27 mouse cellular contexts compared by ENCODE assay signal in the genomic region with DNA sequence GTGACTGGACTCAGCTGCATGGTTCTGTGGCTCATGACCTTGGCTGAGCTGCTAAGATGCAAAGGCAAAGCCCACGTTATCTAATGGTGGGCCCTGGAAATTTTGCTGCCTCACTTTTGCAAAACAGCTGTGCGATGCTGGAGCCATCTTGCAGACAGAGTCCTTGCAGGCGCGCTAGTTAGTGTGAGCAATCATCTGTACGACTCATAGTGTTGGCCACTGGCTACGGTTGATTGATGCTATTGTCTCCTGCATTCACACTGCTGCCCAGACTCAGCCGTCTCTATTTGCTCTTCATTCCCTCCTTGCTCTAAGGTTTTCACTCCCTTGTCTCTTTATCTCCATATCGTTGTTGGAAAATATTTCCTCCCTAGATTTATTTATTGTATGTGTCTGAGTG. TPM values are rescaled to one million over a fixed set of nuclear protein-coding genes. Genes with fewer than 3 reads are reported as not detected.
DNase-seq lines count a peak whose midpoint lies in the region; ATAC-seq and TF ChIP-seq lines count a peak whose summit lies in the region.
"Had no signal": no experiment of that assay in that cellular context is flagged by ENCODE, and none has a peak within 500 bp of the region (broad histone marks: within the 10 kb centered on the region; RNA-seq: fewer than 3 reads in every experiment).

No protein-coding gene starts in this region.

- H3K4me2 ChIP-seq in midbrain, embryonic 14.5 days (ENCODE audit: low read length) = no peak overlapping the region
- no peak overlapping the region for H3K4me2 ChIP-seq in midbrain, embryonic 11.5 days
- H3K4me2 ChIP-seq in hindbrain, embryonic 13.5 days = no peak overlapping the region
- H3K4me2 ChIP-seq: embryonic facial prominence, embryonic 13.5 days; forebrain, embryonic 15.5 days; neural tube, embryonic 12.5 days had no signal

- no peaks in the 10 kb centered on the region for H3K4me1 ChIP-seq in midbrain, embryonic 14.5 days (ENCODE audit: control insufficient read depth, insufficient read depth, low read length)
- no peaks in the 10 kb centered on the region for H3K4me1 ChIP-seq in midbrain, embryonic 11.5 days (ENCODE audit: control insufficient read depth, insufficient read depth, low read length)
- H3K4me1 ChIP-seq in hindbrain, embryonic 13.5 days (replicated peaks) = peaks cover 6% of the 10 kb centered on the region; the same call in 1 of the 2 replicates
- no peaks in the 10 kb centered on the region for H3K4me1 ChIP-seq in lung, adult 2 months (ENCODE audit: control insufficient read depth, insufficient read depth, low read length)
- H3K4me1 ChIP-seq: embryonic facial prominence, embryonic 13.5 days; forebrain, embryonic 15.5 days; megakaryocyte, embryonic 14.5 days; neural tube, embryonic 12.5 days had no signal

- no peak for TF ChIP-seq CTCF in lung, adult 2 months (IDR thresholded peaks at IDR 0.05; ENCODE audit: insufficient read depth, low read length)

- H3K4me3 ChIP-seq in midbrain, embryonic 14.5 days (replicated peaks; ENCODE audit: low read depth, low read length) = no peak overlapping the region
- no peak overlapping the region for H3K4me3 ChIP-seq in midbrain, embryonic 11.5 days (ENCODE audit: low read depth, low read length)
- H3K4me3 ChIP-seq in hindbrain, embryonic 13.5 days = no peak overlapping the region
- no peak overlapping the region for H3K4me3 ChIP-seq in lung, adult 2 months (replicated peaks; ENCODE audit: extremely low read depth, low read depth, low read length)
- H3K4me3 ChIP-seq: embryonic facial prominence, embryonic 13.5 days; forebrain, embryonic 15.5 days; heart, embryonic 10.5 days; left cerebral cortex, adult 2 months; megakaryocyte, embryonic 14.5 days; neural tube, embryonic 12.5 days had no signal

- H3K9me3 ChIP-seq in midbrain, embryonic 14.5 days (ENCODE audit: control insufficient read depth, low read length) = no peaks in the 10 kb centered on the region
- H3K9me3 ChIP-seq in midbrain, embryonic 11.5 days (ENCODE audit: control insufficient read depth, low read length) = no peaks in the 10 kb centered on the region
- no peaks in the 10 kb centered on the region for H3K9me3 ChIP-seq in hindbrain, embryonic 13.5 days
- H3K9me3 ChIP-seq: embryonic facial prominence, embryonic 13.5 days; forebrain, embryonic 15.5 days; heart, embryonic 10.5 days; megakaryocyte, embryonic 14.5 days; neural tube, embryonic 12.5 days had no signal

- ATAC-seq in midbrain, embryonic 14.5 days (ENCODE audit: low FRiP score, low TSS enrichment) = no peak
- no peak for ATAC-seq in midbrain, embryonic 11.5 days (ENCODE audit: low FRiP score)
- ATAC-seq in hindbrain, embryonic 13.5 days (ENCODE audit: low FRiP score) = peak; percentile 81
- ATAC-seq: forebrain, embryonic 15.5 days; inflammation-experienced regulatory T-cells, adult 6 months had no signal

- no peak overlapping the region for H3K27ac ChIP-seq in midbrain, embryonic 14.5 days (replicated peaks; ENCODE audit: low read depth, low read length)
- H3K27ac ChIP-seq in midbrain, embryonic 11.5 days (ENCODE audit: low read depth, low read length) = no peak overlapping the region
- H3K27ac ChIP-seq in hindbrain, embryonic 13.5 days = no peak overlapping the region
- H3K27ac ChIP-seq: embryonic facial prominence, embryonic 13.5 days; forebrain, embryonic 15.5 days; heart, embryonic 10.5 days; left cerebral cortex, adult 2 months; neural tube, embryonic 12.5 days had no signal

- H3K27me3 ChIP-seq in midbrain, embryonic 14.5 days (ENCODE audit: control insufficient read depth, insufficient read depth, low read length) = no peaks in the 10 kb centered on the region
- no peaks in the 10 kb centered on the region; the same call in 1 of the 2 replicates for H3K27me3 ChIP-seq in midbrain, embryonic 11.5 days (ENCODE audit: control insufficient read depth, insufficient read depth, low read length)
- H3K27me3 ChIP-seq in hindbrain, embryonic 13.5 days = peaks cover 29% of the 10 kb centered on the region
- H3K27me3 ChIP-seq: embryonic facial prominence, embryonic 13.5 days; forebrain, embryonic 15.5 days; megakaryocyte, embryonic 14.5 days had no signal

- H3K9ac ChIP-seq in midbrain, embryonic 14.5 days (replicated peaks; ENCODE audit: low read length) = no peak overlapping the region
- H3K9ac ChIP-seq in midbrain, embryonic 11.5 days (ENCODE audit: low read length) = no peak overlapping the region
- no peak overlapping the region for H3K9ac ChIP-seq in hindbrain, embryonic 13.5 days
- H3K9ac ChIP-seq: embryonic facial prominence, embryonic 13.5 days; forebrain, embryonic 15.5 days; neural tube, embryonic 12.5 days had no signal

- no peak for TF ChIP-seq POLR2A in lung, adult 2 months (IDR thresholded peaks at IDR 0.05; ENCODE audit: borderline replicate concordance, extremely low read depth, low read depth, low read length)

- DNase-seq in midbrain, embryonic 14.5 days = peak; percentile 34
- no peak for DNase-seq in midbrain, embryonic 11.5 days (ENCODE audit: low spot score, missing footprints)
- DNase-seq in brain, adult 2 months (ENCODE audit: low read depth, low spot score) = peak; percentile 8
- peak; percentile 31 for DNase-seq in retina, embryonic 14.5 days (ENCODE audit: low spot score)
- no peak for DNase-seq in left cerebral cortex, adult 18-20 months (ENCODE audit: low spot score in 2 of 2)
- no peak for DNase-seq in heart, adult 18-20 months
- no peak for DNase-seq in lung, adult 2 months
- DNase-seq: adrenal gland, postnatal 10 days; B cell, adult 2 months; cerebellum, adult 18-20 months; gastrocnemius, postnatal 14 days; heart, postnatal 10 days; kidney, adult 2 months; kidney, postnatal 25 days; left cerebral cortex, postnatal 4 days; liver; right cerebral cortex, postnatal 4 days; thymus, postnatal 14 days had no signal

- no peaks in the 10 kb centered on the region for H3K36me3 ChIP-seq in midbrain, embryonic 14.5 days (ENCODE audit: control insufficient read depth, insufficient read depth, low read length)
- no peaks in the 10 kb centered on the region for H3K36me3 ChIP-seq in midbrain, embryonic 11.5 days (ENCODE audit: control insufficient read depth, insufficient read depth, low read length)
- no peaks in the 10 kb centered on the region for H3K36me3 ChIP-seq in hindbrain, embryonic 13.5 days
- H3K36me3 ChIP-seq: embryonic facial prominence, embryonic 13.5 days; forebrain, embryonic 15.5 days; heart, embryonic 10.5 days; neural tube, embryonic 12.5 days had no signal

- WGBS in midbrain, embryonic 14.5 days = 16% methylated on average over 8 of the region's 8 CpGs
- whole genome bisulfite sequencing in midbrain, embryonic 11.5 days = 43% methylated on average over 8 of the region's 8 CpGs
- 27% methylated on average over 8 of the region's 8 CpGs for WGBS in hindbrain, embryonic 13.5 days
- 45% methylated on average over 8 of the region's 8 CpGs for WGBS in lung, adult 2 months

RNA-seq across cellular contexts. Expression of a gene that starts 12.8 kb away (rescaled TPM):
- polyA plus RNA-seq in midbrain, embryonic 14.5 days (2014; fragmentation: Nextera tagmentation; extraction: Ambion mirVana) = 0.29 and 0.40 TPM in 2 replicates
- polyA plus RNA-seq in midbrain, embryonic 11.5 days (2014; fragmentation: Nextera tagmentation; extraction: Ambion mirVana) = 0.30 and 0.33 TPM in 2 replicates
- polyA plus RNA-seq in hindbrain, embryonic 13.5 days (2015; fragmentation: Nextera tagmentation; extraction: Ambion mirVana) = 0.21 and 0.23 TPM in 2 replicates
- total RNA-seq in left cerebral cortex, adult 18-20 months (2021) = 1 to 10 TPM; 2.6 to 3.0 TPM
- total RNA-seq in heart, adult 18-20 months (2021) = under 1 TPM; 0.02 to 0.62 TPM
- 1.7 and 2.4 TPM in 2 replicates for polyA plus RNA-seq in lung, adult 2 months (2012; rRNA removed)
- polyA plus RNA-seq: liver, embryonic 16.5 days had no signal

Comparison
In these comparisons a context has a peak if more than half of its experiments do, and no peak if none do; other contexts are left out.
1. DNase-seq: peak in midbrain, embryonic 14.5 days (single experiment), brain, adult 2 months (single experiment) and retina, embryonic 14.5 days (single experiment); none in midbrain, embryonic 11.5 days (single experiment), left cerebral cortex, adult 18-20 months (0 of 2), heart, adult 18-20 months (0 of 2) and lung, adult 2 months (single experiment).